Mouse (Mus musculus) heart, postnatal 0 days (tissue): Measurements from ENCODE around the gene Gm6096. TPM values are rescaled to one million over a fixed set of nuclear protein-coding genes. Genes with fewer than 3 reads are reported as not detected.

Experiments used
- ATAC-seq: fragments of 200-750 bp; cut with Nextera tagmentation; 2 replicates; pipeline ENCODE4 v1.8.0; 2017; ENCODE audit warnings: low read depth, moderate number of reproducible peaks, moderate library complexity; ENCODE audit not compliant: insufficient read depth
- DNase-seq: peaks from one replicate; pipeline ENCODE4 v3.0.0-alpha.2; 2016; ENCODE audit warnings: low spot score
- H3K27ac ChIP-seq: fragments of 300-500 bp; sonication (generic); 2 replicates; pipeline ENCODE4 v1.5.1; 2014; ENCODE audit warnings: low read depth, mild to moderate bottlenecking
- H3K27me3 ChIP-seq: fragments of 300-500 bp; sonication (generic); 2 replicates; pipeline ENCODE4 v1.6.1; 2014; ENCODE audit warnings: low read length, mixed read lengths; ENCODE audit not compliant: control insufficient read depth, insufficient read depth
- H3K36me3 ChIP-seq: fragments of 300-500 bp; sonication (generic); replicated peaks from 2 replicates; pipeline ENCODE4 v1.6.1; 2014; ENCODE audit warnings: low read length, mixed read lengths; ENCODE audit not compliant: control insufficient read depth, insufficient read depth
- H3K4me1 ChIP-seq: fragments of 300-500 bp; sonication (generic); 2 replicates; pipeline ENCODE4 v1.6.1; 2014; ENCODE audit warnings: antibody characterized with exemption; ENCODE audit not compliant: control insufficient read depth, insufficient read depth
- H3K4me2 ChIP-seq: fragments of 300-500 bp; sonication (generic); 2 replicates; pipeline ENCODE4 v1.6.1; 2014; ENCODE audit warnings: low read depth, mild to moderate bottlenecking, low read length, moderate library complexity
- H3K4me3 ChIP-seq: fragments of 300-500 bp; sonication (generic); 2 replicates; pipeline ENCODE4 v1.5.1; 2014; ENCODE audit warnings: low read depth, low read length
- H3K9ac ChIP-seq: fragments of 300-500 bp; sonication (generic); replicated peaks from 2 replicates; pipeline ENCODE4 v1.6.1; 2014; ENCODE audit warnings: low read depth, low read length, mixed read lengths
- H3K9me3 ChIP-seq: fragments of 300-500 bp; sonication (generic); replicated peaks from 2 replicates; pipeline ENCODE4 v1.6.1; 2016; ENCODE audit warnings: low read length; ENCODE audit not compliant: control insufficient read depth
- CTCF ChIP-seq: IDR thresholded peaks from 2 replicates; pipeline ENCODE4 v1.5.1; 2016; ENCODE audit warnings: antibody characterized with exemption, control low read depth, low read depth
- EP300 ChIP-seq: IDR thresholded peaks from 2 replicates; pipeline ENCODE4 v1.6.1; 2016; ENCODE audit warnings: antibody characterized with exemption, low read depth
- WGBS: fragments of 180-500 bp; shearing (Covaris S2); extraction: QIAGEN DNeasy Blood & Tissue Kit; methylation state at CpG from one replicate; pipeline ENCODE4 v1.1.7; 2014; 5-methylcytosine and 5-hydroxymethylcytosine counted together
- polyA plus RNA-seq: library from polyadenylated mRNA; unstranded; fragments of >200 nt; fragmentation: Nextera tagmentation; extraction: Ambion mirVana; gene quantifications from 2 replicates; pipeline ENCODE4 v1.2.1, GENCODE M21; 2015
- total RNA-seq: library from RNA; depleted of rRNA; stranded (reverse); fragments of >200 nt; gene quantifications from 2 replicates; pipeline ENCODE4 v1.2.3, GENCODE M21; 2014; ENCODE audit warnings: low replicate concordance

The Gm6096 gene
- total and polyA plus RNA-seq, 2 experiments from 2014 or later, result not detected

- Histone ChIP-seq H3K27ac (no peak overlapping the region), H3K4me2 (no peak overlapping the region), H3K9me3 (no peaks in the 10 kb centered on the region), H3K36me3 (peaks cover 99% of the 10 kb centered on the region), H3K4me3 (no peak overlapping the region), H3K4me1 (no peaks in the 10 kb centered on the region), H3K9ac (no peak overlapping the region), H3K27me3 (no peaks in the 10 kb centered on the region)
- DNase-seq (no peak), ATAC-seq (no peak)
- 83% methylated on average over 9 of the region's 9 CpGs for WGBS
- no peak for TF ChIP-seq CTCF
- TF ChIP-seq EP300, result no peak
Observed at GRCm38 (mm10) chr7:34215481-34215880, 35.4 kb upstream of the Gm6096 start.

GRCm38 (mm10) chr7:34216474-34216873, 34.4 kb upstream of the Gm6096 start:
- 88% methylated on average over 10 of the region's 10 CpGs for WGBS
- ATAC-seq, result no peak
- TF ChIP-seq CTCF (no peak), EP300 (no peak)
- no peaks in the 10 kb centered on the region for H3K9me3 ChIP-seq
- H3K27ac ChIP-seq, result no peak overlapping the region
- DNase-seq, result no peak
- no peak overlapping the region for H3K4me3 ChIP-seq
- H3K9ac ChIP-seq, result no peak overlapping the region
- no peaks in the 10 kb centered on the region for H3K27me3 ChIP-seq
- H3K36me3 ChIP-seq, result peaks cover 99% of the 10 kb centered on the region
- no peak overlapping the region for H3K4me2 ChIP-seq
- H3K4me1 ChIP-seq, result no peaks in the 10 kb centered on the region

- WGBS, result 72% methylated on average over 1 of the region's 1 CpGs
- DNase-seq (no peak), ATAC-seq (no peak)
- Histone ChIP-seq H3K4me2 (no peak overlapping the region), H3K27me3 (no peaks in the 10 kb centered on the region), H3K4me3 (no peak overlapping the region), H3K9ac (no peak overlapping the region), H3K4me1 (no peaks in the 10 kb centered on the region), H3K27ac (no peak overlapping the region), H3K9me3 (no peaks in the 10 kb centered on the region), H3K36me3 (peaks cover 99% of the 10 kb centered on the region)
- TF ChIP-seq CTCF (no peak), EP300 (no peak)
Observed at GRCm38 (mm10) chr7:34218496-34218895, 32.3 kb upstream of the Gm6096 start.

DNA sequence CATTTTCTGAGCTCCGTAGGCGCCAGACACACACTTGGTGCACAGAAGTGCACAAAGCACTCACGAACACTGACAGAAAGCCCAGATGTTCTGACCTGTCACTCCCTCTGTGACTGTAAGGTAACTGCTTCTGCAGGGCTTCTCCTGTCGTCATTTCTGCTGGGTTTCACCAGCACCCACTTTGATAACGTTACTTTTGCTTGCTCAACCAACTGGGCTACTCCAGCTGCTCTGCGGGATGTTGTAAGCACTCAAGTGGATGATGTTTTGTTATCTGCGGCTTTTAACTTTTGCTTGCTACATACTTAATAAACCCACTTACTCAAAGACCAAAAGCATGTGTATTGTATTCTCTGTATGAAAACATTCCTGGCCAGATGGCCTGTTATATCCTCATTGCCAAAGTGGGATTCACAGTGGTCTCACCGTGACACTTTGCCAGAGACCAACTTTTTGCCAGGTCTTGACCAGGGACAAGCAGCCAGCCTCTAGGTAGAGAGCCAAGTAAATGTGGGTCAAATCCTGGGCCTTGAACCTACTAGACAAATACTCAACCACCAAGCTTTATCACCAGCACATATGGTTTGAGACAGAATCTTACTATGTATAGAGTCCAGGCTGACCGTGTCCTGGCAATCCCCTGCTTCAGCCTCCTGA, 29.1 kb upstream of the Gm6096 start:
- Histone ChIP-seq H3K4me2 (no peak overlapping the region), H3K4me3 (no peak overlapping the region), H3K9ac (no peak overlapping the region), H3K27me3 (no peaks in the 10 kb centered on the region), H3K9me3 (no peaks in the 10 kb centered on the region), H3K27ac (no peak overlapping the region), H3K4me1 (peaks cover 4% of the 10 kb centered on the region), H3K36me3 (peaks cover 97% of the 10 kb centered on the region)
- no peak for ATAC-seq
- no peak for DNase-seq
- WGBS, result 67% methylated on average over 9 of the region's 9 CpGs
- TF ChIP-seq EP300 (no peak), CTCF (no peak)

GRCm38 (mm10) chr7:34222340-34222739, 28.5 kb upstream of the Gm6096 start:
- Histone ChIP-seq H3K27ac (no peak overlapping the region), H3K27me3 (no peaks in the 10 kb centered on the region), H3K9ac (no peak overlapping the region), H3K36me3 (peaks cover 99% of the 10 kb centered on the region), H3K9me3 (no peaks in the 10 kb centered on the region), H3K4me1 (peaks cover 10% of the 10 kb centered on the region), H3K4me2 (no peak overlapping the region), H3K4me3 (no peak overlapping the region)
- no peak for DNase-seq
- no peak for ATAC-seq
- TF ChIP-seq EP300, result no peak
- TF ChIP-seq CTCF, result no peak
- 91% methylated on average over 10 of the region's 10 CpGs for WGBS

DNA sequence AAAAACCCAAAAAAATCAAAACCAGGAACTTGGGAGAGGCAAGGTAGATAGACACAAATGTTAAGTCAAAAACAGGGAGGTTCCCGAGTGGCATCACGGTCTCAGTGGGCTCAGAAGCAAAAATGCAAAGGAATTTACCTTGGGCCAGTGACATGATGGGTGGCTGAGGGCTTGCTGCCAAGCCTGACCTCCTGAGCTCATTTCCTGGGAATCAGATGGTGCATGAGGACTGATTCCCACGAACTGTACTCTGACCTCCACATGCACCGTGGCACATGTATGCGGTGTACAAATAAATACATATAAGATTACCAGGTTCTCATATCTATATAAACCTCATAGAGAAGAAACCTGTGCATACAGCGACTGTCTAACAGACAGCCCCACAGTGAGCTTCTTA, 26.5 kb upstream of the Gm6096 start:
- Histone ChIP-seq H3K27me3 (no peaks in the 10 kb centered on the region), H3K36me3 (peaks cover 86% of the 10 kb centered on the region), H3K4me1 (peaks cover 24% of the 10 kb centered on the region), H3K9ac (no peak overlapping the region), H3K4me3 (no peak overlapping the region), H3K27ac (no peak overlapping the region), H3K9me3 (no peaks in the 10 kb centered on the region), H3K4me2 (no peak overlapping the region)
- DNase-seq (no peak), ATAC-seq (no peak)
- WGBS, result 75% methylated on average over 6 of the region's 6 CpGs
- TF ChIP-seq EP300, result no peak
- TF ChIP-seq CTCF, result no peak
